Mouse (Mus musculus) skeletal muscle tissue, postnatal 0 days (tissue): ENCODE results near the gene Dnajc12. TPM values are rescaled to one million over a fixed set of nuclear protein-coding genes. Genes with fewer than 3 reads are reported as not detected.

Experiments
- polyA plus RNA-seq: library from polyadenylated mRNA; unstranded; fragments of >200 nt; fragmentation: Nextera tagmentation; extraction: Ambion mirVana; gene quantifications from 2 replicates; pipeline ENCODE4 v1.2.1, GENCODE M21; 2015

Gene Dnajc12
- 20.4 and 21.5 TPM in 2 replicates for polyA plus RNA-seq

DNA sequence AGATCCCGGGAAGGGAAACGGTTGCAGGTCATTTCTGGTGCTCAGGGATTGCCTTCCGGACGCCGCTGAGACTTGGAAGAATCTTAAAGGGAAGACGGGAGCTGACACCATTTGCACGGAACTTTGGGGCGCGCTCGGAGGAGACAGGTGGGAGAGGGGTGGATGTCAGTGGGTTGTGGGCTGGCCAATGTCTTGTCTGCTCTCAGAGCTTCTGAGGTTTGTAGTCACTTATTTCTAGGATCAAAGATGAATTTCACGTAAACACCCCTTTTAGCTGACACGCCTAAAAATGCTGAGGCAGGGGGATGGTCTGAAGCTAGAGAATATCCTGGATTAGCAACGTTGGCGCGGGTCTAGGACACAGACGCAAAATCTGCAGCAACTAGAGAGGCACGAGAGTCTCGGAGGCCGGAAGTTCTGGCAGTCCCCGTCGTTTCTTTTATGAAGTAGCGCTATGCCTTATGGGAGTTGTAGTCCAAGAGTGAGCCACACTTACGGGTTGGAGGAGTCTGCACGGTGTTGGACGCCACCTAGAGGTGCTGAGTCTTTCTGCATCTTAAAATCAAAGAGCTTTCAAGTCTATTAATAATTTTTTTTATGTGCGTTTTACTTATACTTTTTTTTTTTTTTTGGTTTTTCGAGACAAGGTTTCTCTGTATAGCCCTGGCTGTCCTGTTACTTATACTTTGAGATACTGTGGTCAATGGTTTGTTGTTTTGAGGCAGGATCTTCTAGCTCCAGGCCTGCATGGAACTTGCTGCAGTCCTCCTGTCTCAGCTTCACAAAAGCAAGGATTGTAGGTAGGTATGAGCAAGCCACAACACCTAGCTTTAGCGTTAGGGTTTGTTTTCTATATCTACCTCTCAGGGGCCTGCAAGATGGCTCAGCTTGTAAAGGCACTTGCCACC lies at the start of gene Dnajc12:
TSS of gene Dnajc12 (plus strand) at position 72 of the 908 bp plus-strand sequence.

DNA sequence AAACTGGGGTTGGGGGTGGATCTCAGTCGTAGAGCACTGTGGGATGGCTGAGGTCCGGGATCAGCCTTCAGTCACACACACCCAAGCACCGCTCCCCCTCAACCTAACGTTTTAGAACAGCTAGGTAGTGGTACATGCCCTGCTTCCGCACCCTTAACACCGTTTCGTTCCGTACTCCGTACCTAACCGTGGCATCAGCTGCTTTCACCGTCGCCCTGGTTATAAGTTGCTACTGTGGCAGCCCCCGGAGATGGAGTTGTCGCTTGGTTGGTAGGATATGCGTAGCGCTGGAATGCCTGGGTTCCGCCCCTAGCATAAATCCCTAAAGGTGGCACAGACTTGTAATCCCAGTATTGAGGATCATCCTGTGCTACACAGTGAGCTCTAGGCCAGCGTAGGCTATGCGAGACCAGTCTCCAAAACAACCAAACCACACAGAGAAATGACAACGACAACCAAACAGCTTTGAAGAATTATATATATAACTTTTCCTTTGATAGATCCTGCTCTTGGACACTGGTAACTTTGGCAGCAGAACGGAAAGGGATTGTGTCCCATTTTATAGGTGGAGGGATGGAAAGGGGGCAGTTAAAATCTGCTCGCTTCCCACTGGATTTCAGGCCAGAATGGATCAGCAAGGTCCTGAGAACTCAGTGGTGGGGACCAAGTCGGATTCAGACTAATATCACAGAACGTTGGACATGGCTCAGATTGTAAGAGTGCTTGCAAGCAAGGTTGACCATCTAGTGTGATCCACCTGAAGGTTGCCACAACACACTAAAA lies 554 bp upstream of the Dnajc12 start, which contains the start of gene Sirt1:
TSS of gene Sirt1 (minus strand) at position 207 of the 783 bp plus-strand sequence.

DNA sequence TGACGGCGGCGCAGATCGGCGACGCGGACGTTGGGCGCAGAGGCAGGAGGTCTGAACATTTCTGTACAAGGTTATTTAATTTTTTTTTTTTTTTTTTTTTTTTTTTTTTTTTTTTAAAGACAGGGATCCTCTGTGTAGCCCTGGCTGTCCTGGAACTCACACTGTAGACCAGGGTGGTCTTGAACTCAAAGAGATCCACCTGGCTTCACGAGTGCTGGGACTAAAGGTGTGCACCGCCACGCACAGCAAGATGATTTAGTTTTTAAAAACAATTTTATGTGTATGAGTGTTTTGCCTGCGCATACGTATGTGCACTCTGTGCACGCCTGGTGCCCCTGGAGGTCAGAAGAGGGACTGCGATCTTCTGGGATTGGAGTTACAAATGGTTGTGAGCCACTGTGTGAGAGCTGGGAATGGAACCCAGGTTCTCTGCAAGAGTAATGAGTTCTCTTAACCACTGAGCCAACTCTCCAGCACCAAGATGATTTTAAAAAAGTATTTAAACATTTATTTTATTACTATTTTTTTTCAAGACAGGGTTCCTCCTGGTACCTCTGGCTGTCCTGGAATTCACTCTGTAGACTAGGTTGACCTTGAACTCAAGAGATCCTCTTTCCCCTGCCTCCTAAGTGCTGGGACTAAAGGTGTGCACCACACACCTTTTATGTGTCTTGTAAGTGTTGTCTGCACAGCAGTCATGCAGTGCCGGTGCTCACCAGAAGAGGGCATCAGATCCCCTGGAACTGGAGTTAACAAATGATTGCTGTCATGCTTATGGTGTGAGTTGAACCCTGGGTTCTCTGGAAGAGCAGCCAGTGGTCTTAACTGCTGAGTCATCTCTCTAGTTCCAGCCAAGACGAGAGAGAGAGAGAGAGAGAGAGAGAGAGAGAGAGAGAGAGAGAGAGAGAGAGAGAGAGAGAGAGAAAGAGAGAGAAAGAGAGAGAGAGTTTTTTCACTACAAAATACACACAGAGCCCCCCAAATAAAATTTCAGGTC lies 39.8 kb downstream of the Dnajc12 start, which contains the start of gene Gm7075:
TSS of gene Gm7075 (minus strand) at position 51 of the 997 bp plus-strand sequence.

DNA sequence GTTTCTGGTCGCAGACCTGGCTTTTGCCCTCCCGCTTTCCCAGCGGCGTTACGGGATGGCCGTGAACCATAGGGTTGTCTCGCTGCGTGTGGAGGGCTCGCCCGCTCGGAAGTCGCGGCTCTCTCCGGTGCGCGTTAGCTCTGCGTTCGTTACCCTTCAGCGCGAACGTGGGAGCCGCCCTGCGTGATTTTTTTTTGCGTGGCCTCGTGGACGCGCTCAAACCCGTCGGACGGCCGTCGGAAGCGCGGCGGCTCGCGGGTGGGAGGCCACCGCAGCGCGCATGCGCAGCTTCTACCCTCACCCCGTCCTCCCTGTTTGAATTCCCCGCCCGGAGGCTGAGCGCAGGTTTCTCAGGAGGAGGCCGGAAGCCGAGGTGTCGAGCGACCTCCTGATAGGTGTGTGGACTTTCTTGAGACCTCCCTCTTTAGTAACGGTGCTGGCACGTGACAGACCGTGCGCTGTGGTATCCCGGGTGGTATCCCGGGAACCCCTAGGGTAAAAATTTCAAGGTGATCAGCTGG lies 47.6 kb downstream of the Dnajc12 start, which contains the start of gene Ctnna3:
TSS of gene Ctnna3 (plus strand) at position 314 of the 521 bp plus-strand sequence.

Other genes starting within 250 kb of the Dnajc12 start
- 53.1 and 56.9 TPM in 2 replicates for gene Mypn, start 178.5 kb upstream of the Dnajc12 start, polyA plus RNA-seq
- 21.1 and 21.2 TPM in 2 replicates for gene Herc4, start 138.6 kb upstream of the Dnajc12 start, polyA plus RNA-seq
- gene Sirt1, start 739 bp upstream of the Dnajc12 start, polyA plus RNA-seq: 2.1 and 2.5 TPM in 2 replicates
- gene Gm7075, start 39.3 kb downstream of the Dnajc12 start, polyA plus RNA-seq: not detected in 2 replicates
- 6.5 TPM in 2 replicates for gene Ctnna3, start 47.7 kb downstream of the Dnajc12 start, polyA plus RNA-seq